Comparison of ENCODE assay signal across 14 mouse cellular contexts in genomic region chr6:135218330-135218729, GRCm38 (mm10). TPM values are rescaled to one million over a fixed set of nuclear protein-coding genes. Genes with fewer than 3 reads are reported as not detected.
DNase-seq lines count a peak whose midpoint lies in the region; ATAC-seq and TF ChIP-seq lines count a peak whose summit lies in the region.
"Had no signal": no experiment of that assay in that cellular context is flagged by ENCODE, and none has a peak within 500 bp of the region (broad histone marks: within the 10 kb centered on the region; RNA-seq: fewer than 3 reads in every experiment).

No protein-coding gene starts in this region.

- H3K9ac ChIP-seq in kidney, embryonic 14.5 days (ENCODE audit: low read depth, low read length), result no peak overlapping the region
- H3K9ac ChIP-seq in forebrain, postnatal 0 days, result no peak overlapping the region

- no peaks in the 10 kb centered on the region for H3K9me3 ChIP-seq in kidney, embryonic 14.5 days (ENCODE audit: control insufficient read depth, low read length)
- H3K9me3 ChIP-seq in forebrain, postnatal 0 days (ENCODE audit: low read length), result no peaks in the 10 kb centered on the region

- peak; percentile 32 for DNase-seq in kidney, adult 2 months
- DNase-seq in CD8-positive naive resting alpha-beta T cell, adult 2 months (ENCODE audit: low read depth in 2 of 2, low spot score in 2 of 2), result peak; percentile 35 to 48
- peak; percentile 85 for DNase-seq in thymus, postnatal 0 days (ENCODE audit: low spot score)
- no peak for DNase-seq in lung, postnatal 10 days
- DNase-seq in forebrain, postnatal 0 days, result no peak
- DNase-seq in yolk sac, embryonic 10.5 days (ENCODE audit: low spot score), result no peak
- DNase-seq: cerebellum, postnatal 36 days; heart, postnatal 36 days; left cerebral cortex, postnatal 4 days; lung, adult 2 months had no signal

- ATAC-seq in kidney, embryonic 14.5 days (ENCODE audit: low FRiP score, low TSS enrichment), result no peak
- peak; percentile 85 for ATAC-seq in inflammation-experienced regulatory T-cells, adult 6 months
- ATAC-seq in forebrain, postnatal 0 days, result no peak

- no peak for TF ChIP-seq CTCF in kidney, adult 2 months (conservative IDR thresholded peaks at IDR 0.05; ENCODE audit: insufficient read depth, insufficient read length, low read depth, low read length)
- TF ChIP-seq CTCF in forebrain, postnatal 0 days (IDR thresholded peaks at IDR 0.05; ENCODE audit: low read depth), result no peak

- TF ChIP-seq POLR2A in kidney, adult 2 months (IDR thresholded peaks at IDR 0.05; ENCODE audit: low read depth, low read length), result no peak

- no peak overlapping the region for H3K27ac ChIP-seq in kidney, adult 2 months (ENCODE audit: insufficient read depth, low read depth, low read length)
- no peak overlapping the region for H3K27ac ChIP-seq in kidney, embryonic 14.5 days (ENCODE audit: low read depth, low read length)
- H3K27ac ChIP-seq in forebrain, postnatal 0 days (ENCODE audit: low read depth, low read length), result no peak overlapping the region

- no peak overlapping the region for H3K4me2 ChIP-seq in kidney, embryonic 14.5 days (replicated peaks; ENCODE audit: low read depth, low read length)
- no peak overlapping the region for H3K4me2 ChIP-seq in forebrain, postnatal 0 days (ENCODE audit: low read depth)

- H3K4me3 ChIP-seq in kidney, adult 2 months (ENCODE audit: insufficient read depth, low read depth, low read length), result no peak overlapping the region
- H3K4me3 ChIP-seq in kidney, embryonic 14.5 days (ENCODE audit: low read length), result no peak overlapping the region
- no peak overlapping the region for H3K4me3 ChIP-seq in forebrain, postnatal 0 days (ENCODE audit: low read depth, low read length)
- H3K4me3 ChIP-seq: erythroblast, embryonic 14.5 days had no signal

- WGBS in kidney, adult 2 months, result 46% methylated on average over 8 of the region's 8 CpGs
- 45% methylated on average over 8 of the region's 8 CpGs for WGBS in kidney, embryonic 14.5 days
- 81% methylated on average over 8 of the region's 8 CpGs for WGBS in forebrain, postnatal 0 days

- H3K27me3 ChIP-seq in kidney, adult 2 months (replicated peaks; ENCODE audit: control insufficient read depth, insufficient read depth, low read length), result no peaks in the 10 kb centered on the region
- no peaks in the 10 kb centered on the region for H3K27me3 ChIP-seq in kidney, embryonic 14.5 days (ENCODE audit: control insufficient read depth, insufficient read depth, low read length)
- H3K27me3 ChIP-seq in forebrain, postnatal 0 days (ENCODE audit: insufficient read depth, low read length), result no peaks in the 10 kb centered on the region

- H3K36me3 ChIP-seq in kidney, adult 2 months (ENCODE audit: control insufficient read depth, insufficient read depth, low read length), result no peaks in the 10 kb centered on the region
- H3K36me3 ChIP-seq in kidney, embryonic 14.5 days (ENCODE audit: control insufficient read depth, insufficient read depth, low read length), result no peaks in the 10 kb centered on the region; the same call in 1 of the 2 replicates
- peaks cover 31% of the 10 kb centered on the region for H3K36me3 ChIP-seq in forebrain, postnatal 0 days (ENCODE audit: insufficient read depth)

- no peaks in the 10 kb centered on the region for H3K4me1 ChIP-seq in kidney, adult 2 months (ENCODE audit: control insufficient read depth, insufficient read depth, low read length)
- H3K4me1 ChIP-seq in kidney, embryonic 14.5 days (ENCODE audit: control insufficient read depth, insufficient read depth, low read length), result no peaks in the 10 kb centered on the region
- no peaks in the 10 kb centered on the region for H3K4me1 ChIP-seq in forebrain, postnatal 0 days (ENCODE audit: insufficient read depth)

RNA-seq across cellular contexts. Expression of gene Hebp1, which starts 20.5 kb away (rescaled TPM):
- polyA plus RNA-seq in kidney, adult 2 months (2012; rRNA removed), result 71.1 and 82.9 TPM in 2 replicates
- polyA plus RNA-seq in kidney, embryonic 14.5 days (2014; fragmentation: Nextera tagmentation; extraction: Ambion mirVana), result 9.2 and 36.9 TPM in 2 replicates
- 1 to 10 TPM in 2 of 3 experiments, not detected in 1; 1.3 to 2.0 TPM for polyA plus RNA-seq in inflammation-experienced regulatory T-cells, adult 6 months (2017; shearing (Covaris generic))
- polyA plus RNA-seq in thymus, postnatal 0 days (2015; fragmentation: Nextera tagmentation; extraction: Ambion mirVana), result 22.8 and 25.0 TPM in 2 replicates
- 10.2 and 11.1 TPM in 2 replicates for total RNA-seq in forebrain, postnatal 0 days (2014; rRNA removed)
- 6.7 and 8.5 TPM in 2 replicates for polyA plus RNA-seq in forebrain, postnatal 0 days (2015; fragmentation: Nextera tagmentation; extraction: Ambion mirVana)

RNA-seq across cellular contexts. Expression of gene Fam234b, which starts 20.6 kb away (rescaled TPM):
- 14.2 and 15.6 TPM in 2 replicates for polyA plus RNA-seq in kidney, adult 2 months (2012; rRNA removed)
- 29.8 and 34.2 TPM in 2 replicates for polyA plus RNA-seq in kidney, embryonic 14.5 days (2014; fragmentation: Nextera tagmentation; extraction: Ambion mirVana)
- polyA plus RNA-seq in inflammation-experienced regulatory T-cells, adult 6 months (2017; shearing (Covaris generic)), result 10 to 100 TPM; 21.9 to 30.2 (median 30.2) TPM
- 34.0 and 35.4 TPM in 2 replicates for polyA plus RNA-seq in thymus, postnatal 0 days (2015; fragmentation: Nextera tagmentation; extraction: Ambion mirVana)
- total RNA-seq in forebrain, postnatal 0 days (2014; rRNA removed), result 59.8 and 81.3 TPM in 2 replicates
- polyA plus RNA-seq in forebrain, postnatal 0 days (2015; fragmentation: Nextera tagmentation; extraction: Ambion mirVana), result 88.3 and 118 TPM in 2 replicates

RNA-seq across cellular contexts. Expression of gene Gsg1, which starts 35.8 kb away (rescaled TPM):
- polyA plus RNA-seq in kidney, adult 2 months (2012; rRNA removed), result 0.55 and 1.4 TPM in 2 replicates
- 0.64 and 1.1 TPM in 2 replicates for polyA plus RNA-seq in kidney, embryonic 14.5 days (2014; fragmentation: Nextera tagmentation; extraction: Ambion mirVana)
- not detected for polyA plus RNA-seq in inflammation-experienced regulatory T-cells, adult 6 months (2017; shearing (Covaris generic))
- polyA plus RNA-seq in thymus, postnatal 0 days (2015; fragmentation: Nextera tagmentation; extraction: Ambion mirVana), result 0.64 and 0.66 TPM in 2 replicates
- 0.19 and 0.31 TPM in 2 replicates for total RNA-seq in forebrain, postnatal 0 days (2014; rRNA removed)
- 0.34 and 0.46 TPM in 2 replicates for polyA plus RNA-seq in forebrain, postnatal 0 days (2015; fragmentation: Nextera tagmentation; extraction: Ambion mirVana)
- total RNA-seq: adrenal gland, postnatal 4 days; left cerebral cortex, postnatal 4 days had no signal
- polyA plus RNA-seq: erythroblast, embryonic 14.5 days had no signal

Comparison
In these comparisons a context has a peak if more than half of its experiments do, and no peak if none do; other contexts are left out.
1. DNase-seq: peak in kidney, adult 2 months (single experiment), CD8-positive naive resting alpha-beta T cell, adult 2 months (2 of 2) and thymus, postnatal 0 days (single experiment); none in lung, postnatal 10 days (single experiment), forebrain, postnatal 0 days (single experiment) and yolk sac, embryonic 10.5 days (single experiment).